Mouse (Mus musculus) left cerebral cortex, adult 18-20 months (tissue): Measurements from ENCODE around the gene Mcat. TPM values are rescaled to one million over a fixed set of nuclear protein-coding genes. Genes with fewer than 3 reads are reported as not detected.
A peak's percentile ranks its signal among the peaks of the same experiment; 100 is the strongest.

ENCODE experiments used
- DNase-seq, 2 experiments: peaks; one replicate each; pipeline ENCODE4 v3.0.0; 2021 to 2022; ENCODE audit warnings: low spot score in 2 of 2, mixed read lengths in 1 of 2
- long read RNA-seq, 2 experiments: library from polyadenylated mRNA; stranded (forward); transcript quantifications; one replicate each; pipeline ENCODE4 v2.0.0; 2021
- total RNA-seq, 2 experiments: library from RNA; stranded (reverse); gene quantifications; 2 replicates each; pipeline ENCODE4 v1.2.3; 2021

The Mcat gene
- 10 to 100 TPM; 17.9 to 26.0 TPM for total RNA-seq
- long read RNA-seq, experiment 1, transcript Mcat-206 (3 exons, 740 nt): minor isoform, 11 of 35 reads
- long read RNA-seq, experiment 1, transcript Mcat-201 (4 exons, 1,917 nt): major isoform, 17 of 35 reads
- long read RNA-seq, experiment 1, partial matches to known transcripts: 1 of 35 reads
- long read RNA-seq, experiment 1, other reads (novel, unspliced or antisense): 6 of 35 reads
- long read RNA-seq, experiment 2, transcript Mcat-201 (4 exons, 1,917 nt): major isoform, 22 of 32 reads
- long read RNA-seq, experiment 2, transcript Mcat-206 (3 exons, 740 nt): minor isoform, 7 of 32 reads
- long read RNA-seq, experiment 2, partial matches to known transcripts: 0 of 32 reads
- long read RNA-seq, experiment 2, other reads (novel, unspliced or antisense): 3 of 32 reads

DNA sequence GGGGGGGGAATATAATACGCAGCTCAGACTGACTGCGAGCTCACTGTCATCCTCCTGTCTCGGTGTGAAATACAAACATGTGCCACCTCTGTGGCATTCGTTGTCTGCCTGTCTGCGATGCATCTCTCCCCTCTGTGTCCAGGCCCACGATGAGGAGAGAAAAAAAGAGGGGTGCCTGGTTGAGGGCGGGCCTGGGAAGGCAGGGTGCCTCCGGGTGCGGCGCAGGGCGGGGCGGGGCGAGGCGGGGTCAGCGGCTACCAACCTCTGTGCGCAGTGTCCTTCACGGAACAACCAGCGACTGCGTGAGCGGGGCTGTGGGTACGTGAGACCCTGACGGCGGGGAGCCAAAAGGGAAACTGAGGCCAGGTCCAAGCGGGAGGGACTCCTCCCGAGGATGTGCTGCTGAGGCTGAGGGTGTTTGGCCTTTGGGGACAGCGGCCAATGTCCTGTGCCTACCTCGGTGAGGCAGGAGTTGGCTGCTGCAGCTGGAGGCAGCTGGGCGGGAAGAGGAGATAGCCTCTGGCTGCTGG lies at the start of gene Mcat, which contains the start of gene Tspo:
Gene Mcat, minus strand, starts transcription at position 461 of the 530 bp plus-strand sequence.
Gene Tspo, plus strand, starts transcription at position 266 of the 530 bp plus-strand sequence.
- no peak for DNase-seq

DNA sequence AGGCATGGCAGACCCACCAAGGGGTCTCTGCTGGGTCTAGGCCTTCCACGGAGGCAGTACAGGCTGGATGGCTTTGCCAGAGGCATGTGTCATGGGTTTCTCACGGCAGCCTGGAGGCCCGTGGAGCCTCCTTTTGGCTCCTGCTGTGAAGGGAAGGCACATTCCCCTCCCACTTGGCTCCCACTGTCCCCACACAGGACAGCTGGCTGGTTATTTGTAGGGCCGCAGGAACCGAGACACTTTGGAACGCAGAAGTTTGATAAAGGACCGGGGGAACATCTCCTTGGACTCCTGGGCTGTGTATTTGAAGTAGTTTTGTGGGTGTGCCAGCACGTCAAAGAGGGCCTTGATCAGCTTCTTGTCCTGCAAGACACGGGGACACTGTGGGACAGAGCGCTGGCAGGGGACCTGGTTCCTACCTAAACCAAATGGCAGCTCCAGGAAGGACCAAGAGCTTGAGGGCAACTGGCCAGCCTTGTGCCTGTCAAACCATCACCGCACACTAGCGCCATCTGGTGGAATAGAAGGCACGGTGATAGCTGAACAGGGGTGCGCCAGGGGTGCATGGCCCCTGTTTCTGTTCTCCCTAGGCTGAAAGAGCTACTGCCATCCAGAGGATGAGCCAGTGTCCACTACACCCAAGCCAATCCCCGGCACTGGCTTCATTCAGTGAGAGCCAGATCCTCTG lies 43.7 kb upstream of the Mcat start:
- peak; percentile 53 to 62 for DNase-seq

DNA sequence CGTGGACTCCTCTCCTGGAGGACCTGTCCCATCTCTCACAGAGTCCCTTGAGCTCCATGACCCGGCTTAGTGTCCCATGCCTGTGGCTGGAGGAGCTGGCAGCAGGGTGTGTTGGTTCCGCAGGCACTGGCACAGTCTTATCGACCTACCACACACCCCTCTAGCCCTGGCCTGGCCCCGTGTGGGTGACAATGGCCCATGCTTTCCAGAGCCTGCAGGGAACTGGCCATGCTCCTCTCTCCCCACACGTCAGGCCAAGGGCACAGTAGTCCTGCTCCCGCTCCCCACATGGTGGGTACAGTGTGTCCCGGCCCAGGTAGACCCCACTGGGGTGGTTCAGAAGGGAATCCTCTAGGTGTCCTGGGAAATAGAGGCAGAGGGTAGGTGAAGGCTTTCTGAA lies 43.1 kb upstream of the Mcat start:
- DNase-seq: no peak

DNA sequence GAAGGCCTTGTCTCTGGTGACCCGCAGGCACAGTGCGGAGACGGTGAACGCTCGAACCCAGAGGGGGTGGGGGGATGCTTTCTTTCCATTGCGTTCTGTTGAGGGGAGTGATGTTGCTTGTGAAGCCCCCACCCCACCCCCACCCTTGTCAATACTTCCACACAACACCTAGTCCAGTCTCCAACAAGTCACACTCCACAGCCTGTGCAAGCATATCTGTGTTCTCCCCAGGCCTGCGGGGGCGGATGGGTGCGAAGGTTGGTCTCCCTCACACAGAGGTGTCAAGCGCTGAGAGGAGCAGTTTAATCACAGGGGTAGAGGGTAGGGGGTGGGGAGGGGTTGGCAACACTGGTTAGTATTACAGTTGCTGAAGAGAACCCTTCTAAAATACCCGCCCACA lies 42.6 kb upstream of the Mcat start:
- no peak for DNase-seq

DNA sequence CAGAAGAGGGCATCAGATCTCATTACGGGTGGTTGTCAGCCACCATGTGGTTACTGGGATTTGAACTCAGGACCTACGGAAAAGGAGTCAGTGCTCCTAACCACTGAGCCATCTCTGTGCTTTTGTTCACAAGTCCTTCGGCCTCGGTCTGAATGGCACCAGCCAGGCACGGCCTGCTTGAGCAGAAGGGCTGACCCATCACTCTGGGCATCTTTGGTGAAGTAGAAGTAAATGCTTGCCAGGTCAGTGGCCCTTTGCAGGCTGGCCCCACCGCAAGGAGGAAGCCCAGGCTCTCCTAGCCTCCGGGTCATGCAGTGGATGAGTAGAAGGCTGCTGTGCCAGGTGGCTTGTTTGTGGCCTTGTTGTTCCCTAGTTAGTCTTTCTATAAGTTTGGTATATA lies 39.8 kb upstream of the Mcat start:
- DNase-seq: no peak

DNA sequence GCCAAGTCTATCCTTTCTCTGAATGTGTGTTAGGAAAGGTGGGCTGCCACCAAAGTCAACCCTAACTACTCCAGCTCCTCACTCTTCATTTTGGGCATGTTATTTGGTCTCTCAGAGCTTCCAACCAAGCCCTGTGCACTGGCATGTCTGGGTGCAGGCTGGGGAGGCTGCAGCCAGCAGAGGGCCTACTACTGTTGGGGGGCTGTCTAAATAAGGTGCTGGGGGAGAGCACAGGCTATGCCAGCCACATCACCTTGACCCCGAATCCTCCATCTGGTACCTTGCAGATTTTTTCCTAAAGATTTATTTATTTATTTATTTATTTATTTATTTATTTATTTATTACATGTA lies 39.4 kb upstream of the Mcat start:
- no peak for DNase-seq

DNA sequence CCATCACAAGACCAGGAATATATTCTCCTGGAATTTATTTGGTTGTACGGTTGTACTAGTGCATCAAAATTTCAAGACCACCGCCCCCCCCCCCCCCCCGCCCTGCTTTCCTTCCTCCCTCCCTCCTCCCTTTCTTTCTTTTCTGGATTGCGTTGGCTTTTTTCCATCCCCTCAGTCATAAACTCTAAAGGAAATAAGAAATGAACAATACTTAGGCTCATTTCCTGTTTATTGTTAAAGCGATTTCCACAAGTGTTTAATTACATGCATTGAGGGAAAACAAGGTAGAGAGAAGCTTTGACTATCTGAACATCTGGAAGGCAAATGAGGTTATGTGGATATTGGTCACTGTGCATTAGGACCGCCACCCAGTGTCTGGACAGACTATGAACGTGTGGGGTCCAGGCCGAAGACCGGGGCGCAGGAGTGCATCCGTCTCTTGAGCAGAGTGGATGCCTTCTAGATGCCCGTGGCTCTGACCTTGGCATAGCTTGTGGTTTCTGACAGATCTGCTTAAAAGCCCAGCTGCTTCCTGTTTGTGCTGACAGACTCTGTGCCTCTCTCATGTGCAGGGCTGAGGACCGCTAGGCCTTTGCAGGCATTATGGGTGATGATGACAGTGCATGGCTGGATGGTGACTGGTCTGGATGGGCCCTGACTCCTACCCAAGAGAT lies 38.9 kb upstream of the Mcat start:
- DNase-seq: no peak

DNA sequence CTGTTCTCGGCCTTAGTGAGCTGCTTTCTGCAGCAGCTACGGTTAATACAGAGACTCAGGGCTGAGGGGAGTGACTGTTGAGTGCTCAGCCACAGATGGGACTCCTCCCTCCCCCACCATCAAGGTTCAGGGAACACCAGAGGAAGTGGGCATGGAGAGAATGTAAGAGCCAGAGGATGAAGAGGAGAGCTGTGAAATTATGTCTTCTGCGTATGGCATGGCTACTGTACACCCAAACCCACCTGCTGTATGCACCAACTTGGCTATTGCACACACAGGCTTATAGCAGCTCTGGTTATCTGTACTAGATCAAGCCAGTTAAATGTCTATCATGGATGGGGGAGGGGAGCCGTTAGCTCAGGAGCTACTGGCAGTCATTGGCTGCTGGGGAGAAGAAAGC lies 37.6 kb upstream of the Mcat start:
- no peak for DNase-seq

DNA sequence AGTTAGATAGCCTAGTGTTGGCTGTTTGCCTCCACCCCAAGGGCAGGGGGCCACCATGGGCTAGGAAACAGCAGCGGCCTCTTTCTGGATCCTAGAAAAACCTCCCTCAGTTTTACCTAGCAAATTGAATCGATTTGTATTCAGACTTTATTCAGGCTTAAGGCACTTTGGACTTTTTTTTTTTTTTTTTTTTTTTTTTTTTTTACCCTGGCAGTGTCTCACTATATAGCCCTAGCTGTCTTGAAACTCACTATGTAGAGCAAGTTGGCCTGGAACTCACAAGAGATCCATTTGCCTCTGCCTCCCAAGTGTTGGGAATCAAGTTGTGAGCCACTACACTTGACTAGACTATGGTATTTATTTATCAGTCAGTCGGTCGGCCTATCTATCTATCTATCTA lies 33.2 kb upstream of the Mcat start:
- no peak for DNase-seq

DNA sequence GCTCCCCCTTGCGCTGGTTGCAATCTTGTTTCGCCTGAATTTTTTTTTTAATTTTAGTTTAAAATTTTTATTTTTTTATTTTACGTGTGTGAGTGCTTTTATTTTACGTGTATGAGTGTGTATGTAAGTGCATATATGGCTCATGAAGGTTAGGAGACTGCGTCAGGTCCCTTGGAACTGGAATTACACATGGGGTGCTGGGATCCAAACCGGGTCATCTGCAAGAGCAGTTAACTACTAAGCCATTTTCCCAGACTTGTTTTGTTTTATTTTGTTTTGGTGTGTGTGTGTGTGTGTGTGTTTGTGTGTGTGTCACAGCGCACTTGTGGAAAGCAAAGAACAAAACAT lies 31.8 kb upstream of the Mcat start:
- DNase-seq: no peak

DNA sequence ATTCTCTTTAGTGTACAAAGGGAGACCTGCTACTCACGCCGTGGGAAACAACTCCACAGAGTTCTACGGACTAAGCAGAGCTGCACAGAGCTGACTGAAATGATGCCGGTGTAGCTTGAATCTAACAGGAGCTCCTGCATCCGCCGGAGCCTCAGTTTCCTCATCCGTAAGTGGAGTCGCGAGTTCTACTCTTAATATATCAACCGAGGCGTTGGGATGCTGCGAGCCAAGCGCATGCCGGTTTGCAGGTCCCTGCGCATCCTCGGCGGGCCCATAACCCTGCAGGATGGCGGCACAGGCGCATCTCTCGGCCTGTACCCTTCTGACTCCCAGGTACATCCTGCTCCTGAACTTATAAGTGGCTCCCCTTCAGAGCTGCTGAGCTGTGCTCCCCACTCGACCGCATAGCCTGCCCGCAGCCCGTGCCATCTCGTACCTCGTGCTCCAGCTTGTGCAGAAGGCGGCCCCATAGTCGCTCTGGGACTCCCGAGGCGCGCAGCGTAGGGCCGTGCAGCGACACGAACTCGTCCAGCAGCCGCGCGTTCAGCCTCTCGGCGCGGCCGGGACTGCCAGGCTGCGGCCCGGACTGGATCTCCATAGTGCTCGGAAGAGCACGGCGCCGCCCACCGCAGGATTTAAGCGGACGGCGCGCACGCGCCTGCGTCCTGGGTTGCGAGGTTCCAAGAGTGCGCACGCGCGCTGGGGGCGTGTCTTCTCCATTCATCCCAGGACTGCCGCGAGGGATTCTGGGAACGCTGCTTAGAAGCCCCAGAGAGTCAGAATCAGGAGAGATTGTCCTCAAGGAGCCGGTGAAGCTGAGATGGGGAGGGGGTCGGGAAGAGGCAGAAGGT lies 31.2 kb upstream of the Mcat start, which contains the start of gene Ttll12:
Gene Ttll12, minus strand, starts transcription at position 645 of the 851 bp plus-strand sequence.
- DNase-seq: peak; percentile 98

DNA sequence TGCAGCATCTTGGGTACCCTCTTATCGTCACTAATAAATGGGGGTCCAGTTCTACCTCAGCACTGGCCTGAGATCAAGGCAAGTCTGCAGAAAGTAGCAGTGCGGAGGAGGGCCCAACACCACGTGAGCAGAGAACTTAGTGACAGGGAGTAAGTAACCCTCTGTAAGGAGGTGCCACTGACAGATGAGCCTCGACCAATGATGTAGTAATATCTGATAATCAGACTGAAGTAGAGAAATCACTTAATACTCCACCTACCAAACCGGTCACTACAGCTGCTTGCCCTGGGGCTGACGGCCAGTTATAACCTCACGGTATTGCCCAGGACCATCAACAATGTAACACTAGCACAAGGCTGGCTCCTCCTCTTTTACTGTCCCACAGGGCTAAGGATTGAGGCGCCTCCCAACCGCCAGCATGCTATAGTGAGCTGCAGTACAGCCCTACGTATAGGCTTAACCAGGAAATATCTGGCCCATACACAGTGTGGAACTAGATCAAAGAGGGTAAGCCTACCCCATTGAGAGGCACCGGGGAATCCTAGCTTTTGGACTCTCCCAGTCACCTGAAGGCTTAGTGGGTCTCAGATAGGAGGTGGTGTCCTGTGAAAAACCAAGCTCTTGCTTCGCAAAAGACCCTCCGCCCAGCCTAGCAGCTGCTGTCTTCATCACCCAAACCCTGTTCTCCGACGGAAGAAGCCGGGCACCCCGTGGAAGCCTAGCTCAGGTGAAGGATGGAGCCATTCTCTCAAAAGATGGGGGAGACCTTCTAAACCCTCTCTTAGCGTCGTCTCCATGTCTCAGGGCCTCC lies 30.3 kb upstream of the Mcat start:
- DNase-seq: no peak

DNA sequence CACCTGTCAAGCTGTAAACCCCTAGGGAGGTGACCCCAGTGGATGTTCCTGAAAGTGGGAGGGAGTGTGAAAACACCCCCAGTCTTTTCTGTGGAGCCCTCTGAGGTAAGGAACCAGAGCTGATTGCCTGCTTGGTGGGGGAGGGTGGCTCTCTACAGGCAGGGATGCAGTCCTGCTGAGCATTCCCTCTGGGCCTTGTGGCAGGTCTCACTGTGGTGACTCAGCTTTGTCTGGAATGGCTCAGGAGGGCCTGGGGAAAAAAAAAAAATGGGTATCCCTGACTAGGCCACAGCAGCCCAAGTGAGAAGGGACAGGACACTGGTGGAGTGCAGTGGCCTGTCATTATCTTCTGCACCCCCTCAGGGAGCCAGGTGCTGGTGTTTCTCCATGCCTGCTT lies 29.6 kb upstream of the Mcat start:
- no peak for DNase-seq

DNA sequence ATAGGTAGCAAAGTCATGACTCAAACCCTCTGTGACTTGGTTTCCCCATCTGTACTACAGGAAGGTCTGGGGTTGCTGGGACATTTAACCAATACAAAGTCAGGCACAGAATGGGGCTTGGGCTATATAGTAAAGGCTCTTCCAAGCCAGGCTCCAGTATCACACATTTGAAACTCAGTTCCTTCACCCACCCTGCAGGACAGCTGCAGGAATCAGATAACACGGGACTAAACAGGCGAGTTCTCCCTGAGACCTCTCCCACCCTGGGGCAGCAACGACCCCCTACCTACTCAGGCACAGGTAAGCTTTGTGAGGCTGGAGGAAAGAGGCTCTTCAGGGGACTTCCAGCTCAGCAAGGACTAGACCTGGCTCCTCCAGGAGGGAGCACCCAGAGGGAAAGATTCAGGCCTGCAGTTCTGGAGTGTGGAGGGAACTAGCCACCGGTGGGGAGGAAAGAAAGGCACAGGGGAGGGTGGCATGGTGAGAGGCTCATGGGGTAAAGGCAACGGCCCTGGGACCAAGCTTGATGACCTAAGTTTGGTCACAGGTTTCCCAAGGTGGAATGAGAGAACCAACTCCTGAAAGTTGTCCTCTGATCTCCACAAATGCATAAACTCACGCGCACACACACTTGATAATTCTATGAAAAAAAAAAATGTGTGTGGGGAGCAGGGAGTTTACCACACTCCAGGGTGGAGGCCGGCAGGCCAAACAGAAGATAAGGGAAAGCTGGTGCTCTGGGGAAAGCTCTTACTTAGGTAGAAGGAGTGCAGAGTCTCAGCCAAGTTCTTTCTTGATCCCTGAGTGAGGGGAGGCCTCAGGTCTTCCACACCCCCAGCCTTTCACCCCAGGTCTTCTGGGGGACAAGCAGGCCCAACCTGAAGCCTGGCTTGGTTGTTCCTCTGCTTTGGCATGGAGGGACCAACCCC lies 28.9 kb upstream of the Mcat start:
- DNase-seq: no peak

DNA sequence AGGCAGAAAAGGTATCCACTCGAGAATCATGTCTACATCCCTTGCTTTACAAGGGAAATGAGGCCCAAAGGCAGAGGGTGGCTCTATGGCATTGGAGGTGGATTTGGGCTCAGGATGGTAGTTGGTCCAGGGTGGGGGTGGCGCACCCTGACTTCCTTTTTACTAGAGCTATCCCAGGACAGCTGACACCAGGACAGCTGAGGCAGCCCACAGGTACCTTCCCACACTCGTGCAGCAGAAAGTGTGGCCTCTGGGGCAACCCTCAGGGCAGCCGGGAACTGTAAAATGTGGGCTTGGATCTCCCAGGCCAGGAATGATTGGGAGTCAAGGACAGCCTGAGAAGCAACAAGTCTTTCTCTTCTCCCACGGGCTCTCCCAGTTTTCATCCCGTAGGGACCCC lies 28.2 kb upstream of the Mcat start:
- no peak for DNase-seq

DNA sequence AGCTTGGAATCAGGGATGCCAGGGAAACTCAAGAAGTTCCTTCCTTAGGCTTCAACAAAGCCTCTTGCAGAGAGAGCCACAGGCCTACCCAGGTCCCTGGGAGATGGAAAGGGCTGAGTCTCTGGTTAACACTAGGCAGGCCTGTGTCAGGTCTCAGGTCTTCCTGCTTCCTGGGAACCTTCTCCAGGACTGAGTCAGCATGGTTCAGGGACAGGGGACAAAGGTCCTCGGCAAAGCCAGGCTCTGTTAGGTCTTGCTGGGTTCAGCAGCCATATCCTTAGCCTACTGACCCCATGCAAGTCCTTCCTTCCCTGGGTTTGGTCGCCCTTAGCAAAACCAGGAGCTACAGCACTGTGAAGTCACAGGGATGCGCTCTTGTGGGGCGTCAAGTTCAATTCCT lies 27.3 kb upstream of the Mcat start:
- no peak for DNase-seq

DNA sequence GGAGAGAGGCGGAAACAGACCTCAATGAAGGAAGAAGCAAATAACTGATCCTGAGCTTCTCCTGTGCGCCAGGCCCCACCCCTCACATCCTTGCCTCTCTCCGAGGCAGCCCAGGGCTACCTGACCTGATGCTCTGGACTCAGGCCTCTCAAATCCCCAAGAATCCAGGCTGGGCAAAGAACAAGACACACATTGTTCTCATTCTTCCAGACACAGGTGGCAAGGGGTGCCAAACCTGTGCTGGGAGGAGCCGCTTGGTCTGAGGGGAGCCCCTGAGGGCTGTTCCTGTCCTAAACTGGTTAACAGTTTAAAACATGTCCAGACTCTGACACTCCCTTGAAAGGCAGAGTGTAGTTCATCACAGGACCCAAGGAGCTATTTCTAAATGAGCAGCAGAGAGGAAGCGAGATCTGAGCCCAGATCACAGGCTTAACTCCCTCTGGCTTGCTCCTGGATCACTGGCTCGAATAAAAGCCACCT lies 21.2 kb upstream of the Mcat start:
- DNase-seq: no peak

DNA sequence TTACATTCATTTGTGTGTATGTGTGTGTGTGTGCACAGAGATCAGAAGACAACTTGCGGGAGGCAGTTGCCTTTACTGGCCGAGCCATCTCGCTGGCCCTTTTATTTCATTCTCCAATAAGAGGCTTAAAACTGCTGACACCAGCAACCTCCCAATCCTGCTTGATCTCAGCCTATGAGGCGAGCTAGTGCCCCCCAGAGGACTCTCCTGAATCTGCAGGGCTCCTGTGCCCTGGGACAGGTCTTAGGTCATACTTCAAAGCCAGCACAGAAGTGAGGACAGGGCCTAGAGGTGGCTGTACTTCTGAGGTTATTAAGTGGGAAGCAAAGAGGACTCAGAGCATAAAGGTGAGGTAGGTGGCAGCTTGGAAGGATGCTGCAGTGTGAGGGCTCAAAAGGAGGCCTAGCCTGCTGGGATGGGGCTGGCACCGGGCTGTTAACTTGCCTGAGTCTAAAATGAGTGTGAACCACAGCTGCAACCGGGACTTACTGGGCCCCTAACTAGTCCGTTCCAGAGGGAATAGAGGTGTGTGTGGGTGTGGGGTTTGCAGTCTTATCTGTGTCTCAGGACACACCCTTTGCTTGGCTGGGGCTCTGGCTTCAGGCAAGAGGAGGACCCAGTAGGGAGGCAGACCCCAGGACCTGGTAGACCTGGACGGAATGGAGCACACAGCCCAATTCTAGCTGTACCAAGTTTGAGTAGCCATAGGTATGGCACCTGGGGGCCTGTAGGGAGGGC lies 20.0 kb upstream of the Mcat start:
- no peak for DNase-seq
